Mouse (Mus musculus) heart, embryonic 16.5 days (tissue): ENCODE results near the gene Tcf23. TPM values are rescaled to one million over a fixed set of nuclear protein-coding genes. Genes with fewer than 3 reads are reported as not detected.

Experiments used
- ATAC-seq: fragments of 200-750 bp; cut with Nextera tagmentation; replicated peaks from 2 replicates; pipeline ENCODE4 v1.8.0; 2017; ENCODE audit warnings: moderate number of reproducible peaks; ENCODE audit not compliant: insufficient read depth, low FRiP score; ENCODE audit errors: extremely low read depth
- H3K27ac ChIP-seq: fragments of 300-500 bp; sonication (generic); 2 replicates; pipeline ENCODE4 v1.5.1; 2014; ENCODE audit warnings: mild to moderate bottlenecking, low read length, control low read depth, moderate library complexity
- H3K27me3 ChIP-seq: fragments of 300-500 bp; sonication (generic); 2 replicates; pipeline ENCODE4 v1.6.1; 2014; ENCODE audit warnings: low read length, mixed read lengths; ENCODE audit not compliant: control insufficient read depth, insufficient read depth
- H3K36me3 ChIP-seq: fragments of 300-500 bp; sonication (generic); 2 replicates; pipeline ENCODE4 v1.6.1; 2014; ENCODE audit not compliant: control insufficient read depth, insufficient read depth
- H3K4me1 ChIP-seq: fragments of 300-500 bp; sonication (generic); 2 replicates; pipeline ENCODE4 v1.6.1; 2014; ENCODE audit warnings: low read length, mixed read lengths; ENCODE audit not compliant: control insufficient read depth, insufficient read depth
- H3K4me2 ChIP-seq: fragments of 300-500 bp; sonication (generic); 2 replicates; pipeline ENCODE4 v1.6.1; 2014; ENCODE audit warnings: low read depth, mild to moderate bottlenecking, control low read depth, low read length
- H3K4me3 ChIP-seq: fragments of 300-500 bp; sonication (generic); 2 replicates; pipeline ENCODE4 v1.5.1; 2014; ENCODE audit warnings: mild to moderate bottlenecking, control low read depth, low read length
- H3K9ac ChIP-seq: fragments of 300-500 bp; sonication (generic); 2 replicates; pipeline ENCODE4 v1.6.1; 2014; ENCODE audit warnings: low read length, control low read depth
- H3K9me3 ChIP-seq: fragments of 300-500 bp; sonication (generic); replicated peaks from 2 replicates; pipeline ENCODE4 v1.6.1; 2016; ENCODE audit warnings: low read length; ENCODE audit not compliant: control insufficient read depth
- WGBS: fragments of 180-500 bp; shearing (Covaris S2); extraction: QIAGEN DNeasy Blood & Tissue Kit; methylation state at CpG from one replicate; pipeline ENCODE4 v1.1.7; 2014; 5-methylcytosine and 5-hydroxymethylcytosine counted together
- polyA plus RNA-seq: library from polyadenylated mRNA; unstranded; fragments of >200 nt; fragmentation: Nextera tagmentation; extraction: Ambion mirVana; gene quantifications from 2 replicates; pipeline ENCODE4 v1.2.1, GENCODE M21; 2015

Tcf23 gene
- polyA plus RNA-seq, 1 experiment from 2014 or later = 0.24 TPM

GRCm38 (mm10) chr5:30966189-30966588 is 2.3 kb upstream of the Tcf23 start:
- no peak overlapping the region for H3K4me2 ChIP-seq
- no peak for ATAC-seq
- no peaks in the 10 kb centered on the region for H3K4me1 ChIP-seq
- WGBS = 77% methylated on average over 4 of the region's 4 CpGs
- H3K9ac ChIP-seq = no peak overlapping the region
- H3K27me3 ChIP-seq = no peaks in the 10 kb centered on the region
- H3K9me3 ChIP-seq = 0 out of 2 replicates have a peak, but pooled peaks cover 3% of the 10 kb centered on the region
- H3K4me3 ChIP-seq = no peak overlapping the region
- H3K36me3 ChIP-seq = no peaks in the 10 kb centered on the region
- no peak overlapping the region for H3K27ac ChIP-seq

- Histone ChIP-seq H3K27me3 (no peaks in the 10 kb centered on the region), H3K9me3 (no peaks in the 10 kb centered on the region), H3K27ac (no peak overlapping the region), H3K4me1 (no peaks in the 10 kb centered on the region), H3K9ac (no peak overlapping the region), H3K4me3 (no peak overlapping the region), H3K4me2 (no peak overlapping the region), H3K36me3 (no peaks in the 10 kb centered on the region)
- WGBS = 62% methylated on average over 2 of the region's 2 CpGs
- ATAC-seq = no peak
These were observed 978 bp downstream of the Tcf23 start for GRCm38 (mm10) chr5:30969440-30969839.

GRCm38 (mm10) chr5:30974870-30975656 is 6.6 kb downstream of the Tcf23 start:
- Histone ChIP-seq H3K4me1 (peaks cover 4% of the 10 kb centered on the region; the same call in 1 of the 2 replicates), H3K36me3 (no peaks in the 10 kb centered on the region), H3K4me2 (no peak overlapping the region), H3K27me3 (no peaks in the 10 kb centered on the region), H3K9me3 (no peaks in the 10 kb centered on the region), H3K27ac (no peak overlapping the region), H3K4me3 (no peak overlapping the region), H3K9ac (no peak overlapping the region)
- ATAC-seq = no peak; the same call in 1 of the 2 replicates
- WGBS = 59% methylated on average over 9 of the region's 9 CpGs

- Histone ChIP-seq H3K4me1 (no peaks in the 10 kb centered on the region), H3K27ac (no peak overlapping the region), H3K36me3 (no peaks in the 10 kb centered on the region), H3K4me3 (no peak overlapping the region), H3K27me3 (no peaks in the 10 kb centered on the region), H3K9me3 (no peaks in the 10 kb centered on the region), H3K4me2 (no peak overlapping the region), H3K9ac (no peak overlapping the region)
- 16% methylated on average over 2 of the region's 2 CpGs for WGBS
- ATAC-seq = no peak
These were observed 13.9 kb downstream of the Tcf23 start for GRCm38 (mm10) chr5:30982357-30982756.

GRCm38 (mm10) chr5:30992980-30993676 is 24.7 kb downstream of the Tcf23 start:
- Histone ChIP-seq H3K4me1 (peaks cover 8% of the 10 kb centered on the region), H3K27ac (no peak overlapping the region), H3K4me2 (no peak overlapping the region), H3K4me3 (no peak overlapping the region), H3K36me3 (no peaks in the 10 kb centered on the region), H3K27me3 (no peaks in the 10 kb centered on the region), H3K9ac (no peak overlapping the region), H3K9me3 (no peaks in the 10 kb centered on the region)
- no peak for ATAC-seq
- WGBS = 64% methylated on average over 5 of the region's 5 CpGs

GRCm38 (mm10) chr5:30994074-30994473 is 25.6 kb downstream of the Tcf23 start:
- Histone ChIP-seq H3K4me2 (no peak overlapping the region), H3K4me3 (no peak overlapping the region), H3K27ac (no peak overlapping the region), H3K36me3 (no peaks in the 10 kb centered on the region), H3K4me1 (peaks cover 8% of the 10 kb centered on the region), H3K27me3 (no peaks in the 10 kb centered on the region), H3K9ac (no peak overlapping the region), H3K9me3 (no peaks in the 10 kb centered on the region)
- no peak for ATAC-seq
- 75% methylated on average over 3 of the region's 3 CpGs for WGBS

GRCm38 (mm10) chr5:30994910-30995635 is 26.6 kb downstream of the Tcf23 start:
- H3K4me3 ChIP-seq = no peak overlapping the region
- no peaks in the 10 kb centered on the region for H3K36me3 ChIP-seq
- WGBS = 40% methylated on average over 11 of the region's 11 CpGs
- peak; percentile 58; the same call in 1 of the 2 replicates for ATAC-seq
- H3K9ac ChIP-seq = no peak overlapping the region
- no peak overlapping the region for H3K4me2 ChIP-seq
- H3K9me3 ChIP-seq = no peaks in the 10 kb centered on the region
- H3K4me1 ChIP-seq = peaks cover 8% of the 10 kb centered on the region
- H3K27ac ChIP-seq = peak overlapping the region; percentile 71
- no peaks in the 10 kb centered on the region for H3K27me3 ChIP-seq

GRCm38 (mm10) chr5:30998306-30998705 is 29.8 kb downstream of the Tcf23 start:
- Histone ChIP-seq H3K4me3 (no peak overlapping the region), H3K36me3 (no peaks in the 10 kb centered on the region), H3K9me3 (no peaks in the 10 kb centered on the region), H3K4me1 (peaks cover 10% of the 10 kb centered on the region), H3K27me3 (no peaks in the 10 kb centered on the region), H3K9ac (no peak overlapping the region), H3K4me2 (no peak overlapping the region), H3K27ac (no peak overlapping the region)
- ATAC-seq = no peak
- 38% methylated on average over 5 of the region's 5 CpGs for WGBS

GRCm38 (mm10) chr5:30999324-30999723 is 30.9 kb downstream of the Tcf23 start:
- Histone ChIP-seq H3K9ac (no peak overlapping the region), H3K9me3 (no peaks in the 10 kb centered on the region), H3K36me3 (no peaks in the 10 kb centered on the region), H3K4me3 (no peak overlapping the region), H3K27ac (no peak overlapping the region), H3K27me3 (no peaks in the 10 kb centered on the region), H3K4me1 (peaks cover 10% of the 10 kb centered on the region), H3K4me2 (no peak overlapping the region)
- ATAC-seq = no peak
- 82% methylated on average over 5 of the region's 5 CpGs for WGBS
